Mouse (Mus musculus): Measurements from ENCODE around the gene Sema3b.

DNA sequence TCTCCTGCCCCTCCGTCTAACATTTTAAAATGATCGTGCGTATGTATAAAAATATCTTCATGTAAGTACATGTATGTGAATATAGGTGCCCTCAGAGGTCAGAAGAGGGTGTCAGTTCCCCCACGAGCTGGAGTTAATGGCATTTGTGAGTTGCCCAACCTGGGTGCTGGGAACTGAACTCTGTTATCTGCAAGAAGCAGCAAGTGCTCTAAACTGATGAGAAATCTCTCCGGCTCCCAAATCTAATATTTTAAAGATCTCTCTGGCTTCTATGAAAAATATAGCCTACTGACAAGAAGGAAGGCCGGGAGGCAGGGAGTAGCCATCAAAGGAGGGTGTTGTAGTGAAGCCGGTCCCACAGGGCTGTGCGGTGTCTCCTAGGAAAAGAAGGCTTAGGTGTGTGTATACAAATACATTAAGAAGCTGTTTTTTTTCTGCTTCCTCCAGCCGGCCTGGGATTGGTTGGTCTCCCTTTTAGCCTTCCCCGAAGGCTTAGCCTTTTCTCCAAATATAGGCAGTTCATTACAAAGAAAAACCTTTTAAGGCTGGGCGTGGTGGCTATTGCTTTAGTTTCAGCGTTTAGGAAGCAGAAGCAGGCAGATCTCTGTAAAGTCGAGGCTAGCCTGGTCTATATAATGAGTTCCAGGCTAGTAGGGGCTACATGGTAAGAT lies 34.6 kb upstream of the Sema3b start:
- TF ChIP-seq FLI1 (IDR thresholded peaks at IDR 0.05; ENCODE audit: low read length) (no peak), GATA1 (IDR thresholded peaks at IDR 0.05; ENCODE audit: borderline replicate concordance, low read length) (no peak)
